Mouse (Mus musculus): ENCODE data around the gene Serpina9.

DNA sequence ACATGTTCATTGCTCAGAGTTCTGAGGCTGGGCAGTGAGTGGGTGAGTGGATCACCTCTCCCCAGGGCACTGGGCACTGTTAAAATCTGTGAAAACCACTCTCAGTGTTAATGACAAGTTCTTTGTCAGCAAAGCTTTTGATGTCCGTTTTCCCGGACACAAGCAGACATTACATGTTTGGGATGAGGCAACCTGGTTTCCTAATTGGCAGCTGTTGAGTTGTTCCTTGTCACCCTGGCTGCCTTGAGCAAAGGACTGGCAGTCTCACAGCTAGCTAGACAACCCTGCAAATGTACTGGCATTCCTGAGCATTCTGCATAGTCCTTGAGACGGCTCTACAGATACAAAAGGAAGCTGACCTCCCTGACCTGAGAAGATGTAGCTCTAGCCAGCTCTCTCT is 36.5 kb downstream of the Serpina9 start:
- TF ChIP-seq POLR2A (IDR thresholded peaks at IDR 0.05; ENCODE audit: low read depth, low read length) (no peak), CTCF (IDR thresholded peaks at IDR 0.05; ENCODE audit: extremely low read depth, insufficient read length, insufficient replicate concordance, low read depth, low read length) (no peak)

All from small intestine, adult 2 months (tissue).